Mouse (Mus musculus): ENCODE measurements around the gene Mapk1.

The Mapk1 gene

DNA sequence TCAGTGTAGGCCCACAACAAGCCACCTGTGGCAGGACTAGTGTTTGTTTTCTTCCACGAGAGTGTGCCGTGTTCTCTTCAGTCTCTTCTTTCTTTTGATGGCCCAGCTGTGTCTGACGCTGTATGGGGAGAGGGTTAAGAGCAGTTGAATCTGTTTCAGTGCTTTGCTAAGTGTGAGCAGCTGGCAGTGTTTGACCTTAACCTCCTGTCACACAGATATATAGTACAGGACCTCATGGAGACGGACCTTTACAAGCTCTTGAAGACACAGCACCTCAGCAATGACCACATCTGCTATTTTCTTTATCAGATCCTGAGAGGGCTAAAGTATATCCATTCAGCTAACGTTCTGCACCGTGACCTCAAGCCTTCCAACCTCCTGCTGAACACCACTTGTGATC is 34.9 kb downstream of the Mapk1 start:
- DNase-seq = no peak

GRCm38 (mm10) chr16:17024469-17025148 is 41.4 kb downstream of the Mapk1 start:
- no peak for DNase-seq

- DNase-seq = no peak
Observed at GRCm38 (mm10) chr16:17029971-17030695, 47.0 kb downstream of the Mapk1 start.

DNA sequence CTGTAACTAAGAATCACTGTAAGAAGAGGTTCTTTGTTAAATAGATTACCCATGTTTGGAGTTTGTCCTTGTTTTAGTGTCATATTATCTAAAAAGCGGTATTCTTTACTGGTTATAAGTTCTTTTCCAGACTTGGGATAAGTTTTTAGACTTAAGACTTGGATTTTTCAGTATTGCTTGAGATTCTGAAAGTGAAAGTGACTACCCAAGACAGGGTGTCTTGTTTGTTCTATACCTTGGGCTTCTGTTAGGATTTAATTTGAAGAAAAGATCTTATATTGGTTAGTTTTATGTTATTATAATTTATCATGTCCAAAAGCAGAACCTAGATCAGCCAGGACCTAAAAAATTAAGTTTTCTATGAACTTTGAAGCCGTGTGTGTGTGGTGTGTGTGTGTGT is 50.6 kb downstream of the Mapk1 start:
- DNase-seq = no peak

DNA sequence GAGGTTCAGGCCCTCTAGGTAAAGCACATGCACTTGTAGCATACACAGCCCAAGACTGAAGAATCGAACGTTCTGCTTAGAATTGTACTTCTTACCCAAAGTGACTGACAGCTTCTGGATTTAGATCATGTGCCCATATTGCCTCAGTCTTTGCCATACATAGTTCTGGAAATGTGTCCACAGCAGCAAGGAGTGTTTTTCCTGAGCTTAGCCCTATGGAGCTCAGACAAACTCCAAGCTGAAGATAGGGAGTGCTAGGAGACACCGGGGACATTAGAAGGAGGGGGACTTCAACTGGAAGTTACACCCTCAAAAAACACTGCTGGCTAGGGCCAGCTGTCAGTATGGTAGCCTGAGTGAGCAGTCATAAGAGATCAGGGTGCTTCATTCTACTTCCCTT is 57.5 kb downstream of the Mapk1 start:
- no peak for DNase-seq

- DNase-seq = no peak
Observed at GRCm38 (mm10) chr16:17041417-17041816, 58.2 kb downstream of the Mapk1 start.

- no peak for DNase-seq
Observed at GRCm38 (mm10) chr16:17044320-17044719, 61.1 kb downstream of the Mapk1 start.

- DNase-seq = no peak
Observed at GRCm38 (mm10) chr16:17045287-17045686, 62.1 kb downstream of the Mapk1 start.

DNA sequence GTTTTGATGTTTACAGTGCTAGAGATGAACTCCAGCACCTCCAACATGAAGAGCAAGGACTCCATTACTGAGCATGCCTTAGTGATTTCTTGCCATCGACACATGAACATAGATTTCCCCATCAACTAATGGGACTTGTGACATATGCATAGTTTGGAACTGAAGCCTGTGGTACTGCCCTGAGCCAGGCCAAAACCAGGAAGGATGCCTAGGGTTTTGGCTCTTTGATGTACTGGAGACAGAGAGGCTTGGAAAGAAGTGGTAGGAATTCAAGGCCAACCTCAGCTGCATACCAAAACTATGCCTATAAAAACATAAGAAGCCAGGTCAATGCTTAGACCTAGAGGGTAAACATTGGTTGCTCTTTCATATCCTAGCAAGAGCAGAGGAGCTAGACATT is 66.7 kb downstream of the Mapk1 start:
- no peak for DNase-seq

DNA sequence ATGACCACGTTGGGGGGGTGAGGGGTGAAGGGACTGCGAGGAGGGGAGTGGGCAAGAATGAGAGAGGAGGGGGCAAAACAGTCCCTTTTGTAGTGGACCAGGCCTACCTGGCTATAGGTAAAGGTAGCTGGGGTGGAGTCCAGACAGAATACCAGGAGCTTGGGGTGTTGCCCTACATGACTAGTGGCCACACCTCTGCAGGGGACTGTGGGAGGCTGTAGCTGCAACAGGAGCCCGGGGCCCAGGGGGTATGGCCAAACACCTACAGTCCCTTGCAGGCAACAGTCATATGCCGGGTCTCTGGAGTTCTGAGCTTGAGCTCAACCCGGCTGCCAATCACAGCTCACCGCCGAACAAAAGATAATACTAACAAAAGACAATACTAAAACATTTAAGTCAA is 68.9 kb downstream of the Mapk1 start:
- no peak for DNase-seq

- DNase-seq = no peak
Observed at GRCm38 (mm10) chr16:17053903-17054302, 70.7 kb downstream of the Mapk1 start.

DNA sequence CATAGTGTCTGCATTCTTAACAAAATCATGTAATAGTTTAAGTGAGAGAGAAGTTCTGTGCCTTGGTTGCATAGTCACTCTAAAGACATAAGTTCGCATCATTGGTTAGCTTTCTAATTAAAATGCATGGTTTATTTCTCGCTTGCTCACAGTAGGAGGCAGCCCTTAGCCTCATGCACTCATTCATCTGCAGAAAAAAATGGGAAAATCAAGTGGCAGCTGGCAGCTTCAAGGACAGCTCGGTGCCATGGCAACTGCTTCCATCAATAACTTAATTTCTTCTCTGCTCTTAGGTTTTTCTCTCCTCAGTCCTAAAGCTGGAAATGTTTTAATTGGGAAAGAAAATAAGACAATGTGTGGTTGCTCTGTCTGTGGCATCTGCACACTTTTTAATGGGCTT is 72.4 kb downstream of the Mapk1 start:
- DNase-seq = peak; percentile 31

DNA sequence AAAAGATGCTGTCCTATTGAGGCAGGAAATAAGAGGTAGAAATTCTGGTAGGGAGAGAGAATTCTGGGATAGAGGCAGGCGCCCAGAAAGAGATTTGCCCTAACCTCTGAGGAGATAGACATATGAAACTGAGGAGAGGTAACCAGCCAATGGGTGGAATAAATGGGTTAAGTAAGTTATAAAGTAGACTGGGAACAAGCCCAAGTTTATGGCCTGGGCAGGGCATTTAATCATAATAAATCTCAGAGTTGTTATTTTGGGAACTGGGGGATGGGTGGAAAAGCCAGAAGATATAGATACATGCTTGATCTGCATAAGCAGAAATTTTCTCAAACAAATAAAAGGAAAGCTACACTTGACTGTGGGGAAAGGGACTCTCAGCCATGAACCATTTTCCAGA is 79.2 kb downstream of the Mapk1 start:
- no peak for DNase-seq

GRCm38 (mm10) chr16:17067552-17067951 is 84.4 kb downstream of the Mapk1 start:
- no peak for DNase-seq

GRCm38 (mm10) chr16:17069511-17070443 is 86.6 kb downstream of the Mapk1 start, which contains the start of gene Ypel1:
Gene Ypel1 (plus strand): TSS chr16:17069696.
- DNase-seq = peak; percentile 94

GRCm38 (mm10) chr16:17070716-17071115 is 87.5 kb downstream of the Mapk1 start:
- no peak for DNase-seq

- no peak for DNase-seq
Observed at GRCm38 (mm10) chr16:17073000-17073399, 89.8 kb downstream of the Mapk1 start.

DNA sequence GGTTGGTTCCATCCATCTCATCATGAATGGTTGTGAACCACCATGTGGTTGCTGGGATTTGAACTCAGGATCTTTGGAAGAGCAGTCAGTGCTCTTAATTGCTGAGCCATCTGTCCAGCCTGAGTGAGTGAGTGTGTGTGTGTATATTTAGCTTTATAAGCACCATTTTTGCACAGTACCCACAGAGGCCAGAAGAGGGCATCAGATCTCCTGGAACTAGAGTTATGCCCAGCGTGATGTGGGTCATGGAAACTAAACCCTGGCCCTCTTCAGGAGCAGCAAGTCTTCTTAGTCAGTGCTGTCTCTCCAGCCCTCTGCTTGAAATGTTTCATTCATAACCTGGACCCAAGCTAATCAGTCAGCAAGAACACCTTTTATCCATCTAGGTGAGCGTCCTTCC is 93.1 kb downstream of the Mapk1 start:
- peak; percentile 32 for DNase-seq

GRCm38 (mm10) chr16:17076869-17077268 is 93.7 kb downstream of the Mapk1 start:
- no peak for DNase-seq

GRCm38 (mm10) chr16:17078101-17078500 is 94.9 kb downstream of the Mapk1 start:
- DNase-seq = no peak

DNA sequence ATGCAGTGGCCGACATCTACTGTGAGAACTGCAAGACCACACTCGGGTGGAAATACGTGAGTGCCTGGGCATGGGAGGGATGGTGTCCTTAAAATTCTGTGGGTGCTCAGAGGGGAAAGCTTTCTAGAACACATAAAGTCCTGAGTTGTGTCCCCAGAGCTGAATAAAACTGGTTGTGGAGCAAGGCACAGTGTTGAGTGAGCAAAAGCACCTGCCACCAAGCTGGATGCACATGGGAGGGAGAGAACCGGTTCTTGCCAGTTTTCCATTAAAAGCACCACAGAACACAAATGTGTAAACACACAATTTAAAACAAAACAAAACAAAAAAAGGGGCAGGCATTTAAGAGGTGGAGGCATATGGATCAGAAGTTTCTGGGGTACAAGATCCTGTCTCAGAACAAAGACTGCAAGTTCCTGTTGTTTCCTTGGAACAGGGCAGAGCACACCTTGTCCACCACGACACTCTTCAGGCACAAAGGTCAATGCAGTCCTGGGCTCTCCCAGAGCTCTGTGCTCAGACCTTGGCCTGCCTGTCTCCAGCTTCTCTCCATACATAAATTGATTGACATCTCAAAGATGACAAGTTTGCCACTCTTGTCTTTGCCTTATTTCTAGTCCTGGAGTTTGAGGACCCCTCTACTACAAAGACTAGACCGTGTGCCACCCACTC is 99.1 kb downstream of the Mapk1 start:
- no peak for DNase-seq

- DNase-seq = no peak
Observed at GRCm38 (mm10) chr16:17085636-17086035, 102.5 kb downstream of the Mapk1 start.

- no peak for DNase-seq
Observed at GRCm38 (mm10) chr16:17086241-17086640, 103.1 kb downstream of the Mapk1 start.
